ENCODE assay signal across 8 mouse cellular contexts in the genomic region with DNA sequence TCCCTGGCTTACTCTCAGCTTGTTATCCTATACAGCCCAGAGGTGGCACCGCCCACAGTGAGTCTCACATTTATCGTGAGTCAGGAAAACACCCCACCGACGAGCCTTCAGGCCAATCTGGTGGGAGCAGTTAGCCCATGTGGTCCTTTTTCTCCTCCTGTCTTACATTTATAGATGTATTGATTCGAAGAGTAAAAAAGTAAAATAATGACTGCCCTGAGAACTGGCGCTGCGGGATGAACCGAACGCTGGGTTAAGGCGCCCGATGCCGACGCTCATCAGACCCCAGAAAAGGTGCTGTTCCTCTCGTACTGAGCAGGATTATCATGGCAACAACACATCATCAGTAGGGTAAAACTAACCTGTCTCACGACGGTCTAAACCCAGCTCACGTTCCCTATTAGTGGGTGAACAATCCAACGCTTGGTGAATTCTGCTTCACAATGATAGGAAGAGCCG. TPM values are rescaled to one million over a fixed set of nuclear protein-coding genes. Genes with fewer than 3 reads are reported as not detected.
DNase-seq lines count a peak whose midpoint lies in the region; ATAC-seq lines count a peak whose summit lies in the region.

No protein-coding gene starts in this region.

- H3K9ac ChIP-seq in hindbrain, embryonic 16.5 days (ENCODE audit: low read depth, low read length), result no peak overlapping the region

- ATAC-seq in hindbrain, embryonic 16.5 days, result peak; percentile 63

- H3K4me1 ChIP-seq in hindbrain, embryonic 16.5 days (ENCODE audit: control insufficient read depth, insufficient read depth, low read depth, low read length), result peaks cover 7% of the 10 kb centered on the region

- DNase-seq in NIH3T3 (ENCODE audit: low read depth), result peak; percentile 100
- peak; percentile 99 to 100 for DNase-seq in cerebellum, postnatal 10 days
- DNase-seq in frontal cortex, postnatal 36 days (ENCODE audit: low spot score in 2 of 2), result peak; percentile 100
- peak; percentile 100 for DNase-seq in left cerebral cortex, adult 11 months (ENCODE audit: low spot score)
- peak; percentile 100 for DNase-seq in lung, postnatal 36 days
- peak; percentile 100 for DNase-seq in right cerebral cortex, adult 18-20 months
- peak; percentile 100 for DNase-seq in urinary bladder, postnatal 14 days (ENCODE audit: low spot score)

- no peak overlapping the region for H3K4me2 ChIP-seq in hindbrain, embryonic 16.5 days (ENCODE audit: low read length)

- no peaks in the 10 kb centered on the region for H3K9me3 ChIP-seq in hindbrain, embryonic 16.5 days (ENCODE audit: control insufficient read depth, low read length)

- no peaks in the 10 kb centered on the region for H3K36me3 ChIP-seq in hindbrain, embryonic 16.5 days (ENCODE audit: control insufficient read depth, insufficient read depth, low read length)

- H3K27ac ChIP-seq in hindbrain, embryonic 16.5 days (ENCODE audit: low read depth, low read length), result no peak overlapping the region

- H3K4me3 ChIP-seq in hindbrain, embryonic 16.5 days (ENCODE audit: low read length), result no peak overlapping the region

- 49% methylated on average over 19 of the region's 19 CpGs for WGBS in hindbrain, embryonic 16.5 days

- no peaks in the 10 kb centered on the region for H3K27me3 ChIP-seq in hindbrain, embryonic 16.5 days (replicated peaks; ENCODE audit: control insufficient read depth, insufficient read depth, low read length)

RNA-seq across cellular contexts. Expression of a gene that starts 2.8 kb away (rescaled TPM):
- polyA plus RNA-seq in hindbrain, embryonic 16.5 days (2015; fragmentation: Nextera tagmentation; extraction: Ambion mirVana), result 64.3 and 80.6 TPM in 2 replicates

RNA-seq across cellular contexts. Expression of a gene that starts 42.4 kb away (rescaled TPM):
- polyA plus RNA-seq in hindbrain, embryonic 16.5 days (2015; fragmentation: Nextera tagmentation; extraction: Ambion mirVana), result 1.4 and 1.5 TPM in 2 replicates

RNA-seq across cellular contexts. Expression of a gene that starts 43.1 kb away (rescaled TPM):
- 1.8 and 2.2 TPM in 2 replicates for polyA plus RNA-seq in hindbrain, embryonic 16.5 days (2015; fragmentation: Nextera tagmentation; extraction: Ambion mirVana)

RNA-seq across cellular contexts. Expression of a gene that starts 59.6 kb away (rescaled TPM):
- polyA plus RNA-seq in hindbrain, embryonic 16.5 days (2015; fragmentation: Nextera tagmentation; extraction: Ambion mirVana), result 10.2 and 11.9 TPM in 2 replicates
